Mouse (Mus musculus) brain, embryonic 14.5 days (tissue): Measurements from ENCODE around the gene Tex261.

ENCODE experiments used
- CTCF ChIP-seq: fragments of 200-500 bp; IDR thresholded peaks from 2 replicates; pipeline ENCODE4 v1.5.1; 2012; ENCODE audit warnings: inconsistent platforms, mild to moderate bottlenecking, moderate library complexity, borderline replicate concordance; ENCODE audit not compliant: insufficient read depth, insufficient read length; ENCODE audit errors: extremely low read depth
- POLR2A ChIP-seq: fragments of 200-500 bp; IDR thresholded peaks from 2 replicates; pipeline ENCODE4 v1.6.1; 2012; ENCODE audit warnings: mild to moderate bottlenecking, inconsistent platforms, borderline replicate concordance; ENCODE audit not compliant: poor library complexity, insufficient read depth, insufficient read length, severe bottlenecking; ENCODE audit errors: extremely low read depth

DNA sequence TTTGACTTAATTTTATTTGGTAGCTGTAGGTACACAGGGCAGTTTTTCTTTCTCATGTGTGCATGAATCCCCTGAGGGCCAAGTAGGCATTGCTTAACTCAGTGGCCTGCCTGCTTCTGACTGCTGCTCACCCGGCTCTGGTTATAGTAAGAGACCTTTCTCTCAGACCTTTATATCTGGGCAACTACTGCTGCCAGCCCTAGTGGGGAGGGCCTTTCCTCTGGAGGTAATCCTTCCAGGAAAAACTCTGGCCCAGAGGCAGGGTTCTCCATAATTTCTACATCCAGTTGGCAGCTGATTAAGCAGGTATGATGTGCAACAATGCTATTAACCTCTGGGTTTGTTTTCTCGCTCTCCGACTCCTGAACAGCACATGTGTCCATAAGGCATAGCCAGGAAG, 27.2 kb upstream of the Tex261 start:
- no peak for TF ChIP-seq CTCF
- TF ChIP-seq POLR2A, result no peak
